Mouse (Mus musculus) heart, postnatal 36 days (tissue): ENCODE data around the gene Gm5901. TPM values are rescaled to one million over a fixed set of nuclear protein-coding genes. Genes with fewer than 3 reads are reported as not detected.
"Not testable (repeated sequence)": the region's sequence is repeated elsewhere in the genome, so short reads cannot be mapped to it uniquely, and the experiment has no call there.

ENCODE experiments used
- DNase-seq, 2 experiments: peaks; one replicate each; pipeline ENCODE4 v3.0.0; 2021 to 2022
- intact Hi-C: fragments of 180-260 bp; cut with DNase I; formaldehyde crosslinking; loops from one replicate; pipeline ENCODE4 v1.15.1; 2025
- total RNA-seq, 2 experiments: library from RNA; stranded (reverse); gene quantifications; 2 replicates each; pipeline ENCODE4 v1.2.3; 2021

Gene Gm5901
- total RNA-seq = not detected

DNA sequence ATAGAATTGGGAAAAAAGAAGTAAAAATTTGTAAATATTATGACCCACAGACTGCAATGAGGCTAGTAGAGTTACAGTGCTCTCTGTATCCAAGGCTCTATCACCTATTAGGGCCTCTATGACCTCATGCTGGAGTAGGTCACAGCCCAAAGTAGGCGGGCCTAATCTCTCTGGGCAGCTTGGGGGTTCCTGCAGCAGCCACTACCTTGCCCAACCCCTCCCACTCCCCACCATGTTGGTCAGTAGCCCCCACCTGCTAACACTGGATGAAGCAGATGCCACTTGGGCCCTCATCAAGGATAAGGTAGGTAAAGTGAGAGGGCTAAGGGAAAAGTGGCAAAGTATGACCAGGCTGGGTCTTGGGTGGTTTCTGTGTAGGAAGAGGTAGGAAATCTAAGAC lies at the start of gene Gm5901:
Gm5901 (plus strand) TSS at position 173 of the 400 bp plus-strand sequence.
- intact Hi-C loops = no loop called here
- DNase-seq = no peak

DNA sequence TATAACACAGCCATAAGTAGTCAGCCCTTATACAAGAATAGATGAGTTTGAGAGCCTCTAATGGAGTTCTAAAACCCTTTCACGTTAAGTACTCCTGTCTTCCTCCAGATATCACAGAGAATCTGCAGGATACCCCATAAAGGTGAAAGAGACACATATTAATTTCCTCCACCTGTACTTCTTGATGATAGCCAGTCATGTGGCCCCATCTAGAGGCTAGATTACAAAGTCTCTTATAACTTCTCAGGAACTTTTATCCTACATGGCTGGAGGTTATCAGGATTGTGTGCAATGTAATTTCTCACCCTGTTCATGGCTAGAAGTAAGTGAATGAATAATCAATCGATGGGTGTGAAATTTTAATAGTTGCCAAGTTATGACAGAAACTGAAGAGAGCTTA lies 49.5 kb upstream of the Gm5901 start:
- no peak for DNase-seq
- intact Hi-C loops = loop anchor here (1.0 to 2.0 kb wide), 2 partner anchors 75 to 155 kb away; no protein-coding TSS in a partner anchor

DNA sequence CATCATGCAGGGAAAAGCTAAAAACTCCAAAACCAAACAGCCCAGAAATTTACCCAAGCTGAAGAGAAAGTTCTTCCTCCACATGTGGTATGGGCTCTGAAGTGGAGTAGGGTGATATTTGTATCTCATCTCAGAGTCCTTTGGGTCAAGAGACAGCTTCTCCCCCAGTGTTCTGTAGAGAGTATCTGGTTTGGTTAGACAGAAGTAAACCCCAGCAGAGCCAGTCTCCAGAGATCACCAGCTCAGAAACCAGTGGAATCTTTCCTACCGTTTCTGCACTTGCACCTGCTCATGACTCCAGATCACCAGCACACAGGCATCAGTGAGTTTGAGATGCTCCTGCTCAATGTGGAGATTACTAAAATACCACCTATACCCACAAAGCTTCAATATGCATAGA lies 40.8 kb upstream of the Gm5901 start, which contains the start of gene Olfr690:
Olfr690 (minus strand) TSS at position 101 of the 400 bp plus-strand sequence.
- intact Hi-C loops = no loop called here
- no peak for DNase-seq

DNA sequence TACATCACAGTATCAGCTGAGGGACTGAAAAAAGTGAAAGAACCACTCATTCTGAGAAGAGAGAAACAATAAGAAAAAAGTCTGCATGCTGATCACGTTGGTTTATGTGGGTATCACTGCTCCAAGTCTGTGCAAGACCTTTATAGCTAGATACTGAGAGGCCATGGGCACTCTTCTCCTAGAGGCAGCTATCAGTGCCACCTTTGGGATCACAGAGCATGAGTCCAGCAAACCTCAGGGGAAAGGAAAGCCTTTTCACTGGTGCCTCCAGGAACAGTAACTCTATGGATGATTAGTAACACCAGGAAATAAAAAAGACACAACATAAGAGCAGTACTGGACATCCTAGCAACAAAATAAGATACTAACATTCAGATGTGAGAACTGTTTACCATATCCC lies 32.7 kb upstream of the Gm5901 start, which contains the start of gene Olfr691:
Olfr691 (minus strand) TSS at position 101 of the 400 bp plus-strand sequence.
- intact Hi-C loops = no loop called here

DNA sequence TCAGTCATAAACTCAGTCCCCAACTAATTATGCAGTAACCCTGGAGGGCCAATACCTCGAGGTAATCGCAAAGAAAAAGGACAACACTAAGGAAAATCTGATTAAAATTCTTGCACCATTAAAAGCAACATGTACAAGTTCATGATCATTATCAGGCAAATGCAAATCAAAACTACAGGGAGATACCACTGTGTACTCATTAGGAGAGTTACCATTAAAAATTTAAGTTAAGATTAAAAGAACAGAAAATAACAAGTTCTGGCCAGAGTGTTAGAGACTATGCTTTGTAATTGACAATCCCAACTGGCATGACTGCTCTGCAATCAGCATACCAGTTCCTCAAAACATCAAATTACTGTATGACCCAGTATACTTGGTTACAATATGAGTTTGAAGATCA lies 32.1 kb upstream of the Gm5901 start:
- intact Hi-C loops = no loop called here

More for the DNA sequence above, 32.7 kb upstream of the Gm5901 start, which contains the start of gene Olfr691:
- DNase-seq = no peak

DNA sequence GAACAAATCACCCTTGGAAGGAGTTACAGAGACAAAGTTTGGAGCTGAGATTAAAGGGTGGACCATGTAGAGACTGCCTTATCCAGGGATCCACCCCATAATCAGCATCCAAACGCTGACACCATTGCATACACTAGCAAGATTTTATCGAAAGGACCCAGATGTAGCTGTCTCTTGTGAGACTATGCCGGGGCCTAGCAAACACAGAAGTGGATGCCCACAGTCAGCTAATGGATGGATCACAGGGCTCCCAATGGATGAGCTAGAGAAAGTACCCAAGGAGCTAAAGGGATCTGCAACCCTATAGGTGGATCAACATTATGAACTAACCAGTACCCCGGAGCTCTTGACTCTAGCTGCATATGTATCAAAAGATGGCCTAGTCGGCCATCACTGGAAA lies 18.8 kb upstream of the Gm5901 start:
- intact Hi-C loops, DNase-seq: not testable (repeated sequence)

More for the DNA sequence above, 32.1 kb upstream of the Gm5901 start:
- no peak for DNase-seq

DNA sequence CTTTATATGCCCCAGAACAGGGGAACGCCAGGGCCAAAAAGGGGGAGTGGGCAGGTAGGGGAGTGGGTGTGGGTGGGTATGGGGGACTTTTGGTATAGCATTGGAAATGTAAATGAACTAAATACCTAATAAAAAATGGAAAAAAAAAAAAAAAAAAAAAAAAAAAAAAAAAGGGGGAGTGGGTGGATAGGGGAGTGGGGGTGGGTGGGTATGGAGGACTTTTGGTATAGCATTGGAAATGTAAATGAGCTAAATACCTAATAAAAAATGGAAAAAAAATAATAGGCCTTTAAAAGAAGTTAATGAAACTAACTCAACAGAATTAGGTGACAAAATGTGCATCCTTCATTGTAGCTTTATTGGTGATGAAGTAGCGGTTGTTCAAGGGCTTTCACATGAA lies 18.4 kb upstream of the Gm5901 start:
- DNase-seq, intact Hi-C loops: not testable (repeated sequence)

DNA sequence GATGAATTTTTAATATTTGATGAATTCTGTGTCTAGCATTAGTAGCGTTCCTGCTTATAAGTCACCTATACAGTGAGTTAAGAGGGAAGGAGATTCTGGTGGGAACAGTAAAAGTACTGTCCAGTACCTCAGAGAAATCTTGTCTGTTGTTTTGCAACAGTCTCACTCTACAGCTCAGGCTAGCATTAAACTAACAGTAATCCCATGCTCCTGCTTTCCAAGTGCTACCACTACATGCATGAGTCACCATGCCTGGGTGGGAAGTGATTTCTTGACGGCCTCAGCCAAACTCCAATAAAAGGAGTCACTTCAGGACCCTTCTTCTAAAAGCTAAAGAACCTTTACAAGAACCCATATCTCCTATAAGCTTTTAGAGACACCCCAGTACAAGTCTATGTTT lies 13.1 kb upstream of the Gm5901 start:
- intact Hi-C loops = no loop called here
- DNase-seq = no peak

DNA sequence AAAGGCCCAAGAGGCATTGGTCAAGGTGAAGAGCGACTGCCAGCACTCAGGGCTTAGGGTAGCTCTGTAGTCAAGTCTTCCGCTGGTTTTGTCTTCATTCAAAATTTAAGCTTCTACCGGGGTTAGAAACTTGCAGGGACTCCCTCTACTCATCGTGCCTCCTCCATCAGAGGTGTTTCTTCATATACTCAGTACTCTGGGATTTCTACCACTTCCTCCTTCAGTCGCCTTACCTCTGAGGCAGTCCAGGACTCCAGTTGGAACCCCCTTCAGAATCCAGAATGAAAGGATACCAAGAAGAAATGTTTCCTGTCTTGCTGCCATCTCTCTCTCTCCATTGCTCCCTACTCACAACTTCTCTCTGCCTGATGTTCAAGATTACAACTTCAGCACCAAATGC lies 7.6 kb upstream of the Gm5901 start:
- intact Hi-C loops = no loop called here
- DNase-seq = no peak

DNA sequence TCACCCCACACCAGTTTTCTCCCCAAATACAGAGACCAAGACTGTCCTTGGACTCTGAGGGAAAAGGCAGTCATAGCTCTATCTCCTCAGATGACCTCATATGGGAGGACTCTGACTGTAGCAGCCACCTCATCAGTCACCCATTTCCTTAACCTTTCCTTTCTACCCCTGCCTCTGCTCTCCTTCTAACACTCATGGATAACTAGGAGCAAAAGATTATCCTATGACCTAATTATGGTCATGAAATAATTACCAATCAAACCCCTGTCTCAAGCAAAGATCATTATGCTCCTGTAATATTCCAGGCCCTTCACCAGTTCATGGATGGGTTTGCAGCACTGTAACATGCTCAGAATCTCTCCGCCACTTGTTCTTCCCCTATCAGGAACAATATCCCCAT lies 6.9 kb upstream of the Gm5901 start, which contains the start of gene Olfr692:
Olfr692 (plus strand) TSS at position 301 of the 400 bp plus-strand sequence.
- DNase-seq = no peak
- intact Hi-C loops = no loop called here

DNA sequence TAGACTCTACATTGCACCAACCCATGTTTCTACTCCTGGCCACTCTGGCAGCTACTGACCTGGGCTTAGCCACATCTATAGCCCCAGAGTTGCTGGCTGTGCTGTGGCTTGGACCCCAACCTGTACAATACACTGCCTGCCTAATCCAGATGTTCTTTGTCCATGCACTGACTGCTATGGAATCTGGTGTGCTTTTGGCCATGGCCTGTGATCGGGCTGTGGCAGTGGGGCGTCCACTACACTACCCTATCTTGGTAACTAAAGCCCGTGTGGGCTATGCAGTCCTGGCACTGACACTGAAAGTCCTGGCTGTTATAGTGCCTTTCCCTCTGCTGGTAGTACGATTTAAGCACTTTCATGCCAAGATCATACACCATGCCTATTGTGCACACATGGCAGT lies 6.3 kb upstream of the Gm5901 start:
- intact Hi-C loops = no loop called here
- DNase-seq = no peak

DNA sequence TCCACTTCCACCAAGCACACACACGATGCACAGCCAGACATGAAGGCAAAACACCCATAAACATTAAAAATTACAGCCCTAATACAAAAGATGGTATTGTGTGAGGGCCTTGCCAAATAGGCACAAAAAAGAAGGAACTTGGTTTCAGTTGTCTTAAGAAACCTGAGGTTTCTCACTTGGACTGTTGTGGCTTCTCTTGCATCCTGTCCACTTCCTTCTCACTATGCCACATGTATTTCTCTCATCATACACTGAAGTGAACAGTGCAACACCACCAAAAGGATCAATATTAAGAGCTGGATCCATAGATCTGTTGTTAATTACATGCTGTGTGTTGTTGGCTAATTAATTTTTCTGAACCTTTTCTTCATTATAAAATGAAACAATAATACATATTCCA lies 1.9 kb upstream of the Gm5901 start:
- no peak for DNase-seq
- intact Hi-C loops = no loop called here

DNA sequence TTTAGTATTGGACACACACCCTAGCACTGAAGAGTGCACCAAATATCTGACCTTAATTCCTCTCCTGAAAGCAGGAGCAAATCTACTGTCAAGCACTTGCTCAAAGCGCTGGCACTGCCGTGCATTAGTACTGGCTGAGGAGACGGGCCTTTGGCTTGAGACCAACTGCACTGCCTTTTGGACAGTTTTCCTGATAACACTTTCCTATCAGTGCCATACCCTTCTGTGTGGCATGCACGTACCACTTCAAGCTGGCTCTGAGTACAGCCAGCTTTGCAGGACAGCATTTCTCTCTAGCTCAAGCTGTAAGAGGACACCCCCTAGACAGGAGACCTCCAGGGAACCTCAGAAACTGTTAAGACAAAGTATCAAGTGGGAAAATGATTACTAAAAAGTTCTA lies 1.3 kb upstream of the Gm5901 start:
- intact Hi-C loops = no loop called here
- peak; percentile 44 to 52 for DNase-seq

DNA sequence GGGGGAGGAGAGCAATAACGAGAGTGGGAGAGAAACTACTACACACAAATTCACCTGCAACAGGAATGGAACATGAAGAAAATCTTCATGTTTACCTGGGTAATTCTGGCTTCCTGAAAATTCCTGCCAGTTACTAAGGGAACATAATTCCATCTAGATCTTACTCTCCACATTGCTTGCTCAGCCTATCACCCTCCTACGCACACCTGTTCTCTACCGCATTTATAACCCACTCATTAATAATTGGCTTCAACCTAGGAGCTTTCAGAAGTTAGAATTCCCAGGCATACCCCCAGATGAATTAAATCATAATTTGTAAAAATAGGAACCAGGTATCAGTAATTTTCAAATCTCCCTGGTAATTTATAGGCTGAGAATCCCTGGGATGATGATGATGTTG lies 862 bp upstream of the Gm5901 start:
- no peak for DNase-seq
- intact Hi-C loops = no loop called here

DNA sequence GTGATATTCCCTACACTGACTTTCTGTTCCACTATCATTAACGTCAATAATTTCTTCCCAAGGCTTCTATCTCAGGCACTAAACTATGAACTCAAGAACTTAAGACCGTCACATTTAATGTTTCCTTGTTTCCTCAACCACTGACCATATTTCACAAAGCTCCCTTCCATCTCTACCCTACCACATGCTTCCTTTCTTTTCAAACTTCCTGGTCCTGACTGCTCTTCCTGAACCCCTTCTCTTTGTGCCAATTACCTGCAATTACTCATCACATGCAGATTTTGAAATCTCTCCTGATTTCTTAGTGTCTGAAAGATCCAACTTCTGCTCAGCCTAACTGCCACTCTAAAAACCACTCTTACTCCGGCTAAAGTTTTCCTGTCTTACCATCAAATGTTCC lies 5.5 kb downstream of the Gm5901 start:
- intact Hi-C loops = no loop called here

DNA sequence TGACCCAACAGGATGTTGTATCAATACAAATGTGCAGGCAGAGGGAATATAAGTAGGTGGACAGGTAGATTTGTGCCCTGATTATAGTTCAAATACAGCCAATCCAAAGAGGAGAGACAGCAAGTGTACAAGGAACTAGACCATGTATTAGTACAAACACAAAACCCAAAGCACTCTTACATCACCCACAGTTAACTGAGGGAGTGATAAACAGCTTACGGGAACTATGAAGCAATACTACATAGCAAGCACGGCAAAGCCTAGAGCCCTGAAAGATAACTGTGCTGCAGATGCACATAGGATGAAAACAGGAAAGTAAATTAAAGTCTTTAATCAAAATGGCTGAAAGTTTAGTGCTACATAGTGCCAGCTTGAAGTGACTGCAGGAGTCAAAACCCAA lies 12.9 kb downstream of the Gm5901 start:
- intact Hi-C loops = no loop called here
- no peak for DNase-seq

More for the DNA sequence above, 5.5 kb downstream of the Gm5901 start:
- DNase-seq = no peak

DNA sequence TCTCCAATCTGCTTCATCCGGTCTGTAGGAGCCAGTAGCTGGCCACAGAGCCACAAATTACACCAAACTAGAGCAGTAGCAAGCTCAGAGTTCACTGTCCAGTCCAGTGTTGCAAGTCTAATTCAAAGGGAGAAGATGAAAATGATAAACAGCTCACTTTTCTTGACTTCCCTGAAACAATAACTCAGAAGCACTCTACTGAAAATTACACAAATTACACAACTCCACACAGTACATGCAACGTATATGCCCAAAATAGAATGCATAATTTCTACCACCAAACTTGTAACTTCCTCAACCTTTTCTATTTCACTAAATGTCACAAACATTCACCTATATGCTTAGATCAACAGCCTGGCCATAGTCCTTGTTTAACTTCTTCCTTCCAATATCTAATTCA lies 15.4 kb downstream of the Gm5901 start:
- no peak for DNase-seq
- intact Hi-C loops = loop anchor here (10.0 kb wide), 1 partner anchor 425 kb away; the partner anchor contains the start of gene Mrpl17

DNA sequence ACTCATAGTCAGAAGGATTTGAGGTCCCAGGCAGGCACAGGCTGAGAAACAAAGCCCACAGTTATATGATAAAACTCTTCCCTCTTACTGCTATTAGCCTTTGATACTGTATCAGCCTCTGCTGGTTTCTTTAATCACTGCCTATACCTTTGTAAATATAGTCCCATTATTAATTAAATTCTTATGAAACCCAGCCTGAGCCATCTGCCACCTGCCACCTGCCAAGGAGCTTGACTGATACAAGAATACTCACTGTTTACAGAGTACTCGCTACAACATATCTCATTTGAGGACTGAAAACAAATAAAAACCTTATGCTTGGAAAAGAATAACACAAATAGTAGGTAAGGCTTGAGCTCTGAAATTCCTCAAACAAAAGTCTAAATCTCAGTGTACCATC lies 19.8 kb downstream of the Gm5901 start:
- intact Hi-C loops = loop anchor here (5.0 to 10.0 kb wide), 3 partner anchors 167 to 420 kb away; partner anchors contain the start of genes Mrpl17 and Trim3

DNA sequence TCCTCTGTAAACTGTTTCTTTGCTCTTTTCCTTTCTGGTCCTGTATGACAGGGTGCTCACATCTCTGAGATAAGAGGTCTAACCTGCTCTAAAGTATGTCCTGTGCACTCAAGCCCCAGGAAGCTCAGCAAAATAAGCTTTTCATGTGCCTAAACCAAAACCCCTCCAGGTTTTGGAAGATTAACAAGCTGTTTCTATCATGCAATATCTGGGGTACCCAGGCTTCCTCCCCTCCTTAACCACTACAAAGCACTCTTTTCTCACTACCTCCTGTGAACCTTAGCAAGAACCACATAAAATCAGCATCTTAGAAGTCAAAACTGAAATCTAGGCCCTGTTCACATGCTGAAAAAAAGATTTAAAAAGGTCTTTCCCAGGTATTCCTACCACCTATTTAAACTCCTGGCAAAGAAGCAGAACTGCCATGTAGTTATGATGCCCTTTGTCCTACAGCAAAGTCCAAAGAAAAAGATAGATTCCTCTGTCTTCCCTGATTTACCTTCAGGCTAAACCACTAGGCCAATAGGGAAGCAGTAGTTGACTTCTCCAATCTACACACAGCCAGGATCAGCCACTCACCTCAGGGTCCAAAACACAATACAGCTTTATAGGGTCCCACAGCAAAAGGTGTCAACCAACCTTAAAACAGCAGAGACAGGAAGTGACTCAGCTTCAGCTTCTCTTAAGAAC lies 20.4 kb downstream of the Gm5901 start:
- DNase-seq = no peak
- intact Hi-C loops = loop anchor here (5.0 to 10.0 kb wide), 3 partner anchors 168 to 420 kb away; partner anchors contain the start of genes Mrpl17 and Trim3

More for the DNA sequence above, 19.8 kb downstream of the Gm5901 start:
- no peak for DNase-seq

DNA sequence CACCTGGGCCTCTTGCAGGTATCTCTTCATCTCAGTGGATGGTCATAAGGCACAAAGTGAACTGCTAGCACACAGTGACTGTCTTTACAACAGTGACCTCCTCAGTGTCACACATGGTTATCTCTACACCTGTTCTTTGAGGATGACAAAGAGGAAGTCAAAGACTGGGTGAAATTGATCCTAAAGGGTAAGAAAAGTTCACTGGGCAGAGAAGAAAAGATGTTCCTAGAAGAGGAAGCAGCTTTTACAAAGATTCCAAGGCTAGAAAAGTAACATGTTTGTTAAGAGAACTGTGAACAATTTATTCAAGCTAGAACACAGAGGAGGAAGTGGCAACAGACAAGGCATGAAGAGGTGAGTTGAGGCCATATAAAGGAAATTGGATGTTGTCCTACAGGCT lies 21.3 kb downstream of the Gm5901 start:
- intact Hi-C loops = loop anchor here (5.0 to 10.0 kb wide), 3 partner anchors 169 to 419 kb away; partner anchors contain the start of genes Mrpl17 and Trim3
- DNase-seq = no peak

DNA sequence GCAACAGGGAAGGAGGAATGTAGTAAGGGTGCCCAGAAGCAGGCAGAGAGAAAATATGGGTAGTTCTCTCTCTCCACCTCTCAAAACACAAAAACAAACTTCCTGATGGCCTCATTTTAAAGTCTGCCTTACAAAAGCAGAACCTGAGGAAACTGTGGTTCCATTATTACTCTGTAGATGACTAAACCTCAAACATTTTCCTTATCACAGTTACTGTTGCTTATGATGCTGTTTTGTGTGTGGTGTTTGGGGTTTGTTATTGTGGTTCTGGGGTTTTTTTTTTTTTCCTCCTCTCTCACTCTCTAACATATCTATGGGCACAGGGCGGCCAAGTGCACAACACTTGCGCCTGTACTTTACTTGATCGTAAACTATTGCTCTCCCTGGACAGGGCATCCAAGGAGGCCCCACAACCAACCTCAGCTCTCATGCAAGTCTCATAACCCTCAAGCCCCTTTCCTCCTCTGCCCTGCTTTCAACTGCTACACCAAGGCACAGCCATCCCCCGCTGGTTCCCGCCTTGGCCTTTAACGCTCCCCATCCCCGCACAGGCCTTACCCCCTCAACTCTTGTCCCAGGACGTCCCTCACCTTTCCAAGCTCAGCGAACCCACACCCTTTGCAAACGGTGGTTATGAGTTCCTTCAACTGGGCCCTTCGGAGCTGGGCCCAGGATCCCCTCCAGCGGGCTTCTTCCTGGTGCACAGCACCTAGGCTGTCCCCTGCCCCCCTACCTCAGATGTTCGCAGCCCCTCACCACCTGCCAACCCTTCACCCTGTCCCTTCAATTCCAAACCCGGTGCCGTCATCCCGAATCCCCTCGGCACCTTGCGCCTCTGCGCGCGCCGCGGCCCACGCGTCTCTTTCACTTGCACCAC lies 24.5 kb downstream of the Gm5901 start:
- no peak for DNase-seq
- intact Hi-C loops = loop anchor here (5.0 to 10.0 kb wide), 3 partner anchors 172 to 416 kb away; partner anchors contain the start of genes Mrpl17 and Trim3
